Mouse (Mus musculus) layer of hippocampus, postnatal 25 days (tissue): ENCODE measurements around the gene Gprin1. TPM values are rescaled to one million over a fixed set of nuclear protein-coding genes. Genes with fewer than 3 reads are reported as not detected.
"Not testable (repeated sequence)": the region's sequence is repeated elsewhere in the genome, so short reads cannot be mapped to it uniquely, and the experiment has no call there.

Experiments
- DNase-seq, 2 experiments: peaks; one replicate each; pipeline ENCODE4 v3.0.0; 2022; ENCODE audit warnings: mixed read lengths in 2 of 2, low spot score in 1 of 2; ENCODE audit errors: extremely low spot score in 1 of 2
- total RNA-seq, 2 experiments: library from RNA; stranded (reverse); gene quantifications; 2 replicates each; pipeline ENCODE4 v1.2.3; 2021

The Gprin1 gene
- total RNA-seq = 100 to 1,000 TPM; 149 to 152 TPM

DNA sequence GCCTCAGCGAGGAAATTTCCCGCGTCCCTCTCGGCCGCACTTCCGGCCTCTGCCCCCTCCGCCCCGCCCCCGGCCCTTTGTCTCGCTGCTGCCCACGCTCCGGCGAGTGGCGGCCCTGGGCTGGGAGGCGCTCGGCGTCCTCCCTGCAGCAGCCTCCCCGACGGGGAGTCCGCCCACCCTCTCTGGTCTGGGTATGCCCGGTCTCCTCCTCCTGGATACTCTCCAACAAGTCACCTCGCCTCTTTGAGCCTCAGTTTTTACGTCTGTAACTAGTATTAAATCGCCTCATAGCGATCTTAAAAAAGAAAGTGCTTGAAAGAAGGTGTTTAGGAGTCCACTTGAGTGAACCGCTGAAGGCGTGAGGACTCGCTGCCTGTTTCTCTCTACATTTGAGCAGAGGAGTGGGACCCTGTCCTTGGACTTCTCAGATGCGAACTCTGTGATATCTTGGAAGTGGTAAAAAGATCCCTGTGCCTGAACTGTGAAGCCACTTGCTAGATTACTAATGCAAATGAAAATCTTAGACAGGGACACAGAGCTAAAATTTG, at the start of gene Gprin1:
Gene Gprin1 (minus strand): TSS at position 11 of the 548 bp plus-strand sequence.
- DNase-seq = no peak

DNA sequence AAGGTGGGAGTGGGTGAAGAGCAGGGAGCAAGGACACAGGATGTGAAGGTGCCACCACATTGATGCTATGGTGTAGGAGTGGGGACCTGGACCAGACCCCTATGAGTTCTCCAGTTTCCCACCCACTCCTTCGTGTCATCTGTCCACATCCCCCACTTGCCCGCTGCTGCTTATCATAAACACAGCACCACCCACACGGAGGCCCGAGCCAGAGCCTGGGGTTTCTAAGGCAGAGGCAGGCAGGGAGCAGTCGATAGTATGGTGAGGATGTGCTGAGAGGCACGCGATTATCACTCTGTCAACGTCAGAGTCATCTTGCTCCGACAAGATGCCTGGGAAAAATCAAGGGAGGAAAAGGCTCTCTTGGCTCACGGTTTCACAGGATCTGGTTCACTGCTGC, 49.1 kb upstream of the Gprin1 start:
- peak in 1 of 2 experiments; percentile 40 for DNase-seq

DNA sequence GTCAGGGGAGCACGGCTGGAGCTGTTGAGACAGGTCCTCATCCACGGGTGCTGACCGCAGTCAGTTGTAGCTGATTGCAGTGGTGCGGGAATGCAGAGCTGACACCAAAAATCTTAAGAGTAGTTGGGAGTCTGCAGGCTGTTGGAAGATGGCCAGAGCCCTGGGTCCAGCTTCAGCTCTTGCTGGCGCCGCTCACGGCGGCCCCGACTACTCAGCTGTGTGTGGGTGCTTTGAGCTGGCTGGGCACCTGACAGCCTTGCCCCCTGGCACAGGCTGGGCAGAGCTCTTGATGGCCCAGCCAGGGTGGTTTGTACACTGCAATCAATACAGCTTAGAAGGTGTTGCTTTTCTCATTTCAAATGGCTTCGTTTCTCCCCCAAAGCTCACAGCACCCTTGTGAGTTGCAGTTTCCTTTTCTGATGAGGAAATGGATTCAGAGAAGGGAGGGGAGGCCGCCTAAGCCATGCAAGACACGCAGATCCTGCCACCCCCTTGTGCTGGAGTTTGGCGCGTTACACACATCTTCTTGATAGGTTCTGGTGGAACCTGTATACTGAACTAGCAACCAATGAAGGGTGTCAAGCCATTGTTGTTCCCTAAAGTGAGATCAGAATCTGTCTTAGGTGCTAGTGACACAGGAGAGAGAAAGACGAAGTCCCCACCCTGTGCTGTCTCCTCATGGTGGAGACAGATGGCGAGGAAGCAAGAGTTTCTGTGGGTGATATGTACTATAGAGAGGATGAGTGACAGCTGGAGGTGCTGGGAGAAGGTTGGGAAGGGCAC, 48.4 kb upstream of the Gprin1 start:
- DNase-seq = no peak

DNA sequence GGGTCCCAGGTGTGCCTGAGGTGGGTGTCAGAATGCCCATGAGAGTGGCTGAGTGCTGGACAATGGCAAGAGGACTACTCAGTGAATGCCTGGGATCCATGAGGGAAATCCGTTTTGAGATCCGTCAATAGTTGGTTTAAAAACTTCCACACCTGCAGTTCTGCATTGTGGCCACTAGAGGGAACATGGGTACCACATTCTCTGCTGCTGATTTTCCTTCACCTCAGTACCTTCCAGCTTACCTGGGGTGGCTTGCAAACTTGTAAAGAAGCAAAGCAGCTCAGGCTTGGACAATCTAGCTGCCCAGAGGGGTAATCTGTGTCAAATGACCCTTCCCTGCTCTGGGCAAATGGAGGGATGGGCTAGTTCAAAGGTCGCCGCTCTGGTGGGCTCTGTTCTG, 47.7 kb upstream of the Gprin1 start:
- DNase-seq = peak in 1 of 2 experiments; percentile 39

DNA sequence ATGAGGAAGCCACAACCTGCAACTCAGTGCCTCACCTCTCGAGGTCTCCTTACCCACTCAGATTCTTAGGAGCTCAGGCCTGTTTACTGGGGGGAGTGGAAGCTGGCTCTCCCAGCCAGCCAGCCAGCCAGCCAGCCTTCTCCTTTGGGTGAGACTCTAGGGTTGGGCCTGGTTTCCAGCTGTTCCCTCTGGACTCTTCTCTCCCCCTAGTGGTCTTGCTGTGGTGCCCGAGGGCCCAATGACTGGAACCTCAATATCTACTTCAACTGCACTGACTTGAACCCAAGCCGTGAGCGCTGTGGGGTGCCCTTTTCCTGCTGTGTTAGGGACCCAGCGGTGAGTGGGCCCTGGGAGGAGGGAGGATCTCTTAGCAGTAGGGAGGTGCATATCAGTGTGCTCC, 45.2 kb upstream of the Gprin1 start:
- DNase-seq = no peak

DNA sequence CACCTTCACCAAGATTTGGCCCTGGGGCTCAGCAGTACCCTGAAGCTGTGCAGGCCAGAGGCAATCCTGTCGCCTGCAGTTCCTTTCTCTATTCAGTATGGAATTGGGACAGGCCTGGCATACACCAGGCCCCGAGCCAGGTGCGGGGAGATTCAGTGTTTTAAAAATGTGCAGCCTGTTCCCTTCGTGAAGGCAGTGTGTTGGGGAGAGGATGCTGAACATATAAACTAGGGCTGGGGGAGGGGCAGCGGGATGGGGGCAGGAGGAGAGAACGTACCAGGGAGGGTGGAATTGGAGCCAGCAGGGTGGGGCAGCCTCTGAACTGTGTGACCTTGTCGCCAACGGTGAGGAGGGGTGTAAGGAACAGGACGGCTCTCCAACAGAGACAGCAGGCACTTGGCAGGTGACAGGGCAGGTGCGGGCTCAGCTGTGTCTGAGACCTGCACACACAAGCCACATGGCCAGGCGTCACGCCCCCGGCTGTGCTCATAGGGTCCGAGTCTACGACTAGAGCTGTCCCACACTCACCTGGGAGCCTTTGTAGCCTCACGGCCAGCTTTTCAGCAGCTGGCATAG, 44.4 kb upstream of the Gprin1 start:
- DNase-seq = peak in 1 of 2 experiments; percentile 40

DNA sequence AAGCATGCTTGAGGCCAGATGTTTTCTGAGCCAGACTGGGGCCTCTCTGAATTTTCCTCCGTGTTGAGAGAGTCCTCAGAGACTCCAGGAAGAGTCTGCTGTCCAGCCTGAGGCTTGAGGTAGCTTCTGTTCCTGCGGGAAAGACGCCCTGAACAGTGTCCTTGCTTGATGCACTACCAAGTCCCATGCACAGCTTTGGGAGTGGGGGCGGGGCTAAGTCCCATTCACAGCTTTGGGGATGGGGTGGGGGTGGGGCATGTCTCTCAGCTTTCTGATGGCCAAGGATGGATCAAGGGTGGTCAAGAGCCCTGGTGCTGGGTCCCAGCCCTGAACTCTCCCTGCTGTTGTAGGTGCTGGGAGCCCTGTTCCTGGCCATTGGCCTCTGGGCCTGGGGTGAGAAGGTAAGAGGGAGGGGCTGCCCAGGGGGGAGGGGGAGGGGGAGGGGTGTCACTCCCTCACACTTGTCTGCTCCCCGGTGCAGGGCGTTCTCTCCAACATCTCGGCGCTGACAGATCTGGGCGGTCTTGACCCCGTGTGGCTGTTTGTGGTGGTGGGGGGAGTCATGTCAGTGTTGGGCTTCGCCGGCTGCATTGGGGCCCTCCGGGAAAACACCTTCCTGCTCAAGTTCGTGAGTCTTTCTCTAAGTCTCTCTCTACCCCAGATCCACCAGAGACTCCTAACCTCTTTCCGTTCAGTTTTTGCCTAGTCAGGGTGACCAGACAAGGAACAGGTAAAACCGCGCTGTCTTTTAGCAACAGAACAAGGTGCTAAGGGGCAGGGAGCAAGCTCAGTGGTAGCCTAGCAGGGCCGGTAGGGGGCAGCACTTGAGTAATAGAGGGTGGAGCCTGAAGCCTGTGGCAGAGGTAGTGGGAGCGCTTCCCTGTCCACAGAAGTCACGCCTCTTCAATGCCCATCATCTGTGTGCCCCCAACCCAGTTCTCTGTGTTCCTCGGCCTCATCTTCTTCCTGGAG, 42.9 kb upstream of the Gprin1 start:
- no peak for DNase-seq

DNA sequence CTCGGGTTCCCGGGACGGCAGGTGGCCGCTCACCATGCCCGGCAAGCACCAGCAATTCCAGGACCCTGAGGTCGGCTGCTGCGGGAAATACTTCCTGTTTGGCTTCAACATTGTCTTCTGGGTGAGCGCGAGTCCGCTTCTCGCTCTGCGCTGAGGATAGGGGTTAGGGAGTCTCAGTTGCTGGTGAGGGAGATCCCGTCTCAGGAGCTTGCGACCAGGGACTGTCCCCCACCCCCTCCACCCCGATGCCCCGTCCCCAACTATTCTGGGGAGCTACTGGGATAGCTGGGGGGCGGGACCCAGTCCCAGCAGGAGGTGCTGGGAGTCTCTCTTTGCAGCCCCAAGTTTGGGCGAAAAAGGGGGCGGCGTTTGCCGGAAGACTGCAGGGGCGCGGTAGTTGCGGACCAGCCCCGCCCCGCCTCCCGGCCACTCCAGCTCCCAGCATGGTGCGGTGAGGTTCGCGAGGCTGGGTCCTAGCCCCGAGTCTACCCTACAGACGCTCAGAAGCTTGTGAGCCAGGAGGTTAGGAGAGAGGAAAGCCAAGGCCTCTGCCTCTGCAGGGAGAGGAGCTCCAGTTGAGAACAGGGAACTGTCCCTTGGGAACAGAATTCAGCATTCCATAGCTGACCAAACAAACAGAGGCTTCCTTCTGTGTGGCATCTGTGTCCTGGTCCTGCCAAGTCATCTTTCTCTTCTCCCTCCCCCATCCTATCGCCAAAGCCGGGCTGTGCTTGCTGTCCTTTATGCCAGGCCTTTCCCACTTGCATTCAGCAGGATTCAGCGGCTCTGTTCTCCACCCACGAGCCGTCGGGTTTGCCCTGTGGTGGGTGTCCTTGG, 40.1 kb upstream of the Gprin1 start:
- peak in 1 of 2 experiments; percentile 40 for DNase-seq

DNA sequence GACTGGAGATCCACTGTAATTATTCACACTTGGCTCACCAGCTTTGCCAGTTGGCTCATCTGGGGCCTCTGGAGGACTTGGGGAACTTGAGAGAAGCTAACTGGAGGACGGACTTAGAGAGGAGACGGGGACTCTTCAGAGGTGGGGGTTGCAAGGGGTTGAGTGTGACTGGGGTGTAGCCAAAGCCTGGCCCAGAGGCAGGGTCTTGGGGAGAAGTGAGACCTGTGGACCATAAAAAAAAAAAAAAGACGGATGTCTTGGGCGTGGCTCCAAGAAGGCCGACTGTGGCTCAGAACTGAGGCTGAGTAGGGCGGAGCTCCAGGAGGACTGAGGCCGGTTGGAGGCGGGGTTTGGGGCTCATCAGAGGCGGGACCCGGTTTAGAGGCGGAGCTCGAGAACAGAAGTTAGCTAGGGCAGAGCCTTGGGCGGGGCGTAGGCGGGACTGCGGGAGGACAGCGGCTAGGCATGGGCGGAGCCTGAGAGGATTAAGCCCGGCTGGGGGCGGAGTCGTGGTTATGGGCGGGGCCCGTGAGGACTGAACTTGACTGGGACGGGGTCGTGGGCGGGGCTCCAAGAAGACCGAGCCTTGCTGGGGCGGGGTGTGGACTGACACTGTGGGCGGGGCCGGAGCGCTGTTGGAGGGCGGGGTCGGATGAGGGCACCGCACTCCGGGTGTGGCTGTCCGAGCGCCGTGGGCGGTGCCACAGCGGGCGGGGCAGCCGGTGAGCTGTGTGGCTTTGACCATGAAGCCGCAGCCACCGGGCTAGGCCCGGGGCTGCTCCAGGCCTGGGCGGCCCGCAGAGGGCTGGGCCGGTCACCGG, 39.3 kb upstream of the Gprin1 start, which contains the start of gene Tspan17:
Gene Tspan17 (plus strand): TSS at position 638 of the 821 bp plus-strand sequence.
- peak; percentile 79 to 80 for DNase-seq

DNA sequence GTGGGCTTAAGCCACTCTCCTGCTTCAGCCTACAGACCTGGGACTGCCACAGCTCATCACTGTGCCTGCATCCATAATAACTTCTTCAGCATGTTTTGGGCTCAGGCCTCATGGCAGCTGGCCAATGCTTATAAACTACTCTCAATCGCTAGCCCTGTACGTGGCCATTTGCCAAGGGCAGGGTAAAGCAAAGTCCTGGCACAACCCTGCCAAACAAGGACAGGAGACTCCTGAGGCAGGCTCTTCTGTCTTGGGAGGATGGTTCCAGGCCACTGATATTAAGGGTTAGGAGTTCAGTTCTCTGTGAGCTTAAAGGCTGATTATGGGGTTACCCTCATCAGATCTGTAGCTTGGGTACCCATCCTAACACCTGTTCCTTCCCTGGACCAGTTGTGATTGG, 37.9 kb upstream of the Gprin1 start:
- DNase-seq = not testable (repeated sequence)

DNA sequence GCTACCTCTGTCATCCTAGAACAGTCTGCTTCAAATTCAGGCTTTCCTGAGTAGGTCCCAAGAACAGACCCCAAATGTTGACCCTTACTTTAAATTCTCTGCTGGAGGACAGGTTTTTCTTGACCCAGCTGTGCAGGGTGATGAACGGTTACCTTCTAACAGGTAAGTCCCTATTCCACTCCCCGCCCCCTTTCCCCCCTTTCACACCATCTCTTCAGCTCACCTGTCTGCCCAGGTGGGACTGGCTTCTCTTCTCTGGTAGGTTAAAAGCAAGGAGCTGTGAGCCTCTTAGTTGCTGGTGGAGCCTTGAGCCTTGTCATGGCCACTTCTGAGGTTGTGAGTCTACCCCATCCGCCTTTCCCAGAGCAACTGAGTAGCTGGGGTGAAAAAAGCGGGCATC, 34.0 kb upstream of the Gprin1 start, which contains the start of gene Eif4e1b:
Gene Eif4e1b (plus strand): TSS at position 301 of the 400 bp plus-strand sequence.
- no peak for DNase-seq

DNA sequence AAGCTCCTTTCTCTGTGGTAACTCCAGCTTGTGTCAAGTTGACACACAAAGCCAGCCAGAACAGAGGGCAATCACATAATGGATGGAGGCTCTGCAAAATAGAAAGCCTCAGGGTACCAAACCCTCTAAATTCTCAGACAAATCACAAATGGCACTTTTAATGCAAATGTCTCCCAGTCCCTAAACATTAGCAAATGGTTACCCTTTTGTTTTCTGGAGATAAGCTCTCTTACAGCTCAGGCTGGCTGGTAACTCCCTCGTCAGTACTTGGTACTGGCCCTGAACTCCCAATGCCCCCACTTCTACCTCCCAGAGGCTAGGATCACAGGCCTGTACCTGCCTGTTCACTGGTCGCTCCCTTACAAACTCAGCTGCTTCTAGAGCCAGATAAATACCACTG, 33.6 kb upstream of the Gprin1 start:
- DNase-seq = no peak

DNA sequence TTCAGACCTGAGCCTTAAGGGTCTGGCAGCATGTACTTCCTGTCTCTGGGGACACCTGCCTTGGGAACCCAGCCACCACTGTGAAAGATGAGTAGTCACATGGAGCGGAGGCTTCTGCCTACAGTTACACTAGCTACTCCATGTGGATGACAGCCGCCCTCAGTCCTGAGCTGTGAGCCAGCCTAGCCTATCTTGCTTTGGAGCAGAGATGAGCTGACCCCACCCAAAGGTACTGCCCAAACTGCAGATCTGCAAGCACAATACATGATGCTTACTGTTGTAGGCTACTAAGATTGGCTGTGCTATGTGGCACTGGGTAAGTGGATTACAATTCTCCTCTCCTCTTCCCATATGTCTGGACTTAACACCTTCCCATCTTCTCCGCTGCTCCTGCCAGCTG, 31.4 kb upstream of the Gprin1 start:
- no peak for DNase-seq

DNA sequence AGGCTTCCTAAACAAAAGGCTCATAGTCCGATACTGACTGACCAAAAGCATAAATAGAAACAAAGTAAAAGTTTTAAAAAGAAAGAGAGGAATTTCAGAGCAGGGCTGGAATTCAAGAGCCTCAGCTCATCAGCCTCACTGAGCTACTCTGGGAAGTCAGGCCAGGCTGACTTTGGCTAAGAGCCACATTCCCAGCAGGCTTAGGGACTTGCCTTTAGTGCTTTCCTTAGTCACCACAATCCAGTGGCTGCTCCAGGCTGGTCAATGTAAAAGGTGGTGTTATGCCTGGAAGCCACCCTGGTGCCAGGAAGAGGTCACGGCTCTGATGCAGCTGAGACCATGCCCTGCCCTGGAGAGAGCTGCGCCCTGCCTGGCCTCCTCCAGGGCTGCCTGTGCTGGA, 30.9 kb upstream of the Gprin1 start:
- peak in 1 of 2 experiments; percentile 52 for DNase-seq

DNA sequence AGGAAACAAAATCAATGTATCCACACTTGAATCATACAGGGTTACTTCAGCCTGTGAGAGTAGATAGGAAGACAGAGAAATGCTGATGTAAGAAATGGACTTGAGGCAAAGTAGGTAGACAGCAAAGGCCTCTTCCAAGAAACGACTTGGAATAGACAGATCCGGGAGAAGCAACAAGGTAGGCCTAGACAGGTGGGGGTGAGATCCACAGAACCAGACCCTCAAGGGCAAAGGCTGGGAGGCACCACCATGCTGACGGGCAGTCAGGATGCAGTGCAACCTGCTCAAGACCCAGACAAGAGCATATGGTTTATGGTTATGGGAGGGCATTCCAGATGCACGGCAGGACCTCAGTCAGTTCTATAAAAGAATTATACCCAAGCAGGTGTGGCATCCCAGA, 17.3 kb upstream of the Gprin1 start:
- DNase-seq = no peak

DNA sequence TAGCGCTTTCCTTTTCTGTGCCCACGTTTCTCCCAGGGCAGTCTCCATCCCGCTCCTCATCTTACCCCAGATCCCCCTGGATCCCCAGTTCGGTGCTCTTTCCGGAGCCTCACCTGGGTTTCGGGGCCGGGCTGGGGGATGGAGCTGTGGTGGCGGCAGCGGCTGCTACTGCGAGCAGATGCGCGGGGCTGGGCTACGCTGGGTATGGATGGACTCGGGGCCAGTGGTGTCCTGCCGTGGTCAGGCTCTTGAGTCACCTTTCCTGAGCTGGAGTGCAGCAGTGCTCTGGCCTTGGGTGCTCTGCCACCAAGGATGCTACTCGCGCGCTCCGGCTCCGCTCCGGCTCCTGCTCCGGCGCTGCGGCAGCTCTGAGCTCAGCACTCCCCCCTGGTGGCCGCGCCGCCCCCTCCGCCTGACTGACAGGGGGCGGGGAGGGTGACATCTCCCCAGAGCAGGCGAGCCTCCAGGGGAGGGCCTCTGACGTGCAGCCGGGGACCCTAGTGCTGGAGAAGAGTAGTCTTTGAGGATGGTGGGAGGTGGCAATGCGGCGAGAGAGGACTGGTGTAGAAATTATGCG, 16.6 kb upstream of the Gprin1 start, which contains the start of gene Sncb:
Gene Sncb (minus strand): TSS at position 404 of the 577 bp plus-strand sequence.
- peak; percentile 81 to 88 for DNase-seq

DNA sequence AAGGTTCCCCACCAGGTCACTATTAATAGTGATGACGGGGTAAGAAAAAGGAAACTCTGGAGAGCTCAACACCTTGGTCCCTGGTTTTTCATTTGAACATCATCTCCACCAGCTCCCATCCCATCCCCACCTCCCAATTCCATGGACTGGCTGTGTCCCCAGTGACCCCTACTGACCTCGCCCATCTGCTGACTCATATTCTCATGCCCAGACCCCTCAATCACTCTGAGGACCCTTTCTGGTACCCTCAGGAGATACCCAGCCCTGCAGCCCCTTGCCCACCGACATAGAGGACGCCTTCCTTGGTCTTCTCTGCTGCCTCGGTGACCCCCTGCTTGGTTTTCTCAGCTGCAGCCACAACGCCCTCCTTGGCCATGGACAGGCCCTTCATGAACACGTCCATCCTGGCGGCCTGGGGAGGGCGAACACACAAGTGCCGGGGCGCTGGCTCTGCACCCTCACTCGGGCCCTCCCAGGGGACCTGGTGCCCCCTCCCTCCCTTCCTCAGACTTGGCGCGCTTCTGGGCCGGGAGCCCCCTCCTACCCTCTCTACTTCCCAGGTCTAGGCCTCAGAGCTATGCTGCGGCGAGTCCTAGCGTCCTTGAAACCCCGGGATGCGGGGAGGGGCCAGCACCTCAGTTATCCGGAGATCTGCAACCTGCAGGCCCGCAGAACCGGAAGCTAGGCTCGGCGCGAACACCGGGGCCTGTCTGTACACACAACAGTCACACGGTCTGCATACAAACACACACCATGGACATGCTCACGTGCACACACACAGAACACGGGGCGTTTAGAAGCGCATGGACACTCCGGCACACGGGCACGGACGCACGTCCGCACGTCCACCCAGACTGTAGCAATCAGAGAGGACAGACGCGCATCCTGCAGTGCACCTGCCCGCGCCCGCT, 15.9 kb upstream of the Gprin1 start:
- DNase-seq = no peak
